Mouse (Mus musculus): ENCODE results near the gene Mark1.

DNA sequence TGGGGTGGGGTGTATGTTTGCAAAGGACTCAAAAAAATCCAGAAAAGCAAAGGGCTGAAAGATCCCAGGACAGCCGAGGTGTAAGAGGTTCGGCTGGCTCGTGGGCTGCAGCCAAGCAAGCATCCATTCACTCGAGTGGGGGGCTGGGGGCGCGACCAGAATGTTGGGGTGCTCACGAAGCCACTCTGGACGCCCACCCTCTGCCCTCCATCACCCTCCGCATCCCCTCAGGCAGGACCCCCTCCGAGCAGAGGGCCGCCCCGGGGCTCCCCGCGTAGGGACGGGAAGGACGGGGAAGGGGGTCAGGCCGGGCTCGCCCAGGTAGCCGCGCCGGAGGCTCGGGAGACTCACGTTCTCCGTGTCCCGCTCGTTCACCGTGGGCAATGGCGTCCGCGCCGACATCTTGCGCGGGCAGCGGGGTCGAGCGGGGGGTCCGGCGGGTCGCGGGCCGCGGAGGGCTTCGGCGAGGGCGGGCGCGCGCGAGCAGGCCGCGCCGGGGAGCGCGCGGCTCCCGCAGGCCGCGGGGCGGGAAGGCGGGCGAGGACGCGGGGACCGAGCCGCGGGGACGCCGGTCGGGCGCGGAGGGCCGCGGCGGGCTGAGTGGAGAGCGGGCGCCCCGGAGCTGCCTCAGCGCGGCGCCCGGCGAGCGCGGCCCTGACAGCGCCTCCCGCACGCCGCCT lies at the start of gene Mark1:
- TF ChIP-seq CTCF (conservative IDR thresholded peaks at IDR 0.05; ENCODE audit: insufficient read depth, insufficient read length, low read depth, low read length), result no peak
- TF ChIP-seq POLR2A (IDR thresholded peaks at IDR 0.05; ENCODE audit: low read depth, low read length), result no peak
